Mouse (Mus musculus) heart, embryonic 12.5 days (tissue): ENCODE data around the gene Sphkap. TPM values are rescaled to one million over a fixed set of nuclear protein-coding genes. Genes with fewer than 3 reads are reported as not detected.

Experiments
- ATAC-seq: fragments of 200-750 bp; cut with Nextera tagmentation; 2 replicates; pipeline ENCODE4 v1.8.0; 2017; ENCODE audit warnings: moderate TSS enrichment, moderate library complexity; ENCODE audit not compliant: insufficient number of reproducible peaks, low FRiP score
- H3K27ac ChIP-seq: fragments of 300-500 bp; sonication (generic); 2 replicates; pipeline ENCODE4 v1.5.1; 2016; ENCODE audit warnings: mild to moderate bottlenecking, moderate library complexity; ENCODE audit not compliant: poor library complexity, severe bottlenecking
- H3K27me3 ChIP-seq: fragments of 300-500 bp; sonication (generic); replicated peaks from 2 replicates; pipeline ENCODE4 v1.6.1; 2016; ENCODE audit warnings: mild to moderate bottlenecking, moderate library complexity
- H3K36me3 ChIP-seq: fragments of 300-500 bp; sonication (generic); 2 replicates; pipeline ENCODE4 v1.6.1; 2016; ENCODE audit warnings: mild to moderate bottlenecking, moderate library complexity
- H3K4me1 ChIP-seq: fragments of 300-500 bp; sonication (generic); replicated peaks from 2 replicates; pipeline ENCODE4 v1.6.1; 2016; ENCODE audit warnings: mild to moderate bottlenecking
- H3K4me2 ChIP-seq: fragments of 300-500 bp; sonication (generic); 2 replicates; pipeline ENCODE4 v1.6.1; 2016; ENCODE audit warnings: mild to moderate bottlenecking, moderate library complexity
- H3K4me3 ChIP-seq: fragments of 300-500 bp; sonication (generic); 2 replicates; pipeline ENCODE4 v1.5.1; 2016; ENCODE audit warnings: mild to moderate bottlenecking
- H3K9ac ChIP-seq: fragments of 300-500 bp; sonication (generic); 2 replicates; pipeline ENCODE4 v1.6.1; 2016; ENCODE audit warnings: mild to moderate bottlenecking, moderate library complexity
- H3K9me3 ChIP-seq: fragments of 300-500 bp; sonication (generic); replicated peaks from 2 replicates; pipeline ENCODE4 v1.6.1; 2016; ENCODE audit warnings: mild to moderate bottlenecking, moderate library complexity
- WGBS: fragments of 180-500 bp; shearing (Covaris S2); methylation state at CpG from one replicate; pipeline ENCODE4 v1.1.7; 2016; 5-methylcytosine and 5-hydroxymethylcytosine counted together
- polyA plus RNA-seq: library from polyadenylated mRNA; unstranded; fragments of >200 nt; fragmentation: Nextera tagmentation; extraction: Ambion mirVana; gene quantifications from 2 replicates; pipeline ENCODE4 v1.2.1, GENCODE M21; 2016

Gene Sphkap
- polyA plus RNA-seq = 22.9 and 24.5 TPM in 2 replicates

GRCm38 (mm10) chr1:83408021-83408464, at the start of gene Sphkap:
Sphkap (minus strand) TSS chr1:83408200.
- ATAC-seq = peak; percentile 79
- peak within 1 kb of the TSS; percentile 78 for H3K9ac ChIP-seq
- peak within 1 kb of the TSS; percentile 74 for H3K27ac ChIP-seq
- H3K27me3 ChIP-seq = no peaks in the 10 kb centered on the region
- no peaks in the 10 kb centered on the region for H3K36me3 ChIP-seq
- 0% methylated on average over 16 of the region's 16 CpGs for WGBS
- H3K9me3 ChIP-seq = no peaks in the 10 kb centered on the region
- H3K4me1 ChIP-seq = 0 out of 2 replicates have a peak, but pooled peaks cover 3% of the 10 kb centered on the region
- peak within 1 kb of the TSS; percentile 70 for H3K4me3 ChIP-seq
- H3K4me2 ChIP-seq = peak within 1 kb of the TSS; percentile 87

GRCm38 (mm10) chr1:83451291-83451690, 43.3 kb upstream of the Sphkap start:
- no peaks in the 10 kb centered on the region for H3K36me3 ChIP-seq
- H3K9me3 ChIP-seq = no peaks in the 10 kb centered on the region
- 40% methylated on average over 5 of the region's 5 CpGs for WGBS
- H3K9ac ChIP-seq = no peak overlapping the region
- no peak overlapping the region for H3K4me3 ChIP-seq
- no peak overlapping the region for H3K27ac ChIP-seq
- no peak overlapping the region for H3K4me2 ChIP-seq
- no peak for ATAC-seq
- no peaks in the 10 kb centered on the region for H3K27me3 ChIP-seq
- no peaks in the 10 kb centered on the region for H3K4me1 ChIP-seq

- ATAC-seq = no peak
- WGBS = 62% methylated on average over 2 of the region's 2 CpGs
- Histone ChIP-seq H3K4me1 (peaks cover 8% of the 10 kb centered on the region), H3K9ac (no peak overlapping the region), H3K9me3 (no peaks in the 10 kb centered on the region), H3K4me3 (no peak overlapping the region), H3K27me3 (no peaks in the 10 kb centered on the region), H3K27ac (0 out of 2 replicates have a peak overlapping the region, but pooled peaks have one; percentile 38), H3K4me2 (no peak overlapping the region), H3K36me3 (no peaks in the 10 kb centered on the region)
Observed at GRCm38 (mm10) chr1:83440422-83440821, 32.4 kb upstream of the Sphkap start.

GRCm38 (mm10) chr1:83433932-83434331, 25.9 kb upstream of the Sphkap start:
- 92% methylated on average over 3 of the region's 3 CpGs for WGBS
- H3K4me1 ChIP-seq = no peaks in the 10 kb centered on the region
- no peak overlapping the region for H3K9ac ChIP-seq
- no peak overlapping the region for H3K4me3 ChIP-seq
- no peaks in the 10 kb centered on the region for H3K9me3 ChIP-seq
- no peaks in the 10 kb centered on the region for H3K36me3 ChIP-seq
- ATAC-seq = no peak
- no peak overlapping the region for H3K27ac ChIP-seq
- H3K4me2 ChIP-seq = no peak overlapping the region
- H3K27me3 ChIP-seq = no peaks in the 10 kb centered on the region

- ATAC-seq = no peak
- no peaks in the 10 kb centered on the region for H3K9me3 ChIP-seq
- H3K4me1 ChIP-seq = no peaks in the 10 kb centered on the region
- H3K27me3 ChIP-seq = no peaks in the 10 kb centered on the region
- H3K9ac ChIP-seq = no peak overlapping the region
- H3K4me2 ChIP-seq = no peak overlapping the region
- H3K27ac ChIP-seq = no peak overlapping the region
- H3K4me3 ChIP-seq = no peak overlapping the region
- no peaks in the 10 kb centered on the region for H3K36me3 ChIP-seq
Observed at GRCm38 (mm10) chr1:83429866-83430265, 21.9 kb upstream of the Sphkap start.

- Histone ChIP-seq H3K9ac (peak overlapping the region; percentile 78), H3K4me3 (peak overlapping the region; percentile 70), H3K4me2 (peak overlapping the region; percentile 87), H3K27ac (peak overlapping the region; percentile 74), H3K9me3 (no peaks in the 10 kb centered on the region), H3K27me3 (no peaks in the 10 kb centered on the region), H3K4me1 (0 out of 2 replicates have a peak, but pooled peaks cover 6% of the 10 kb centered on the region), H3K36me3 (no peaks in the 10 kb centered on the region)
- WGBS = 2% methylated on average over 11 of the region's 11 CpGs
- peak; percentile 19; the same call in 1 of the 2 replicates for ATAC-seq
Observed at GRCm38 (mm10) chr1:83407616-83408015, 384 bp downstream of the Sphkap start.

- no peaks in the 10 kb centered on the region for H3K36me3 ChIP-seq
- peak overlapping the region; percentile 74 for H3K27ac ChIP-seq
- 5% methylated on average over 8 of the region's 8 CpGs for WGBS
- 0 out of 2 replicates have a peak, but pooled peaks cover 6% of the 10 kb centered on the region for H3K4me1 ChIP-seq
- no peaks in the 10 kb centered on the region for H3K27me3 ChIP-seq
- ATAC-seq = 0 out of 2 replicates have a peak, but pooled peaks have one; percentile 2
- peak overlapping the region; percentile 87 for H3K4me2 ChIP-seq
- peak overlapping the region; percentile 70 for H3K4me3 ChIP-seq
- H3K9ac ChIP-seq = peak overlapping the region; percentile 78
- H3K9me3 ChIP-seq = no peaks in the 10 kb centered on the region
Observed at GRCm38 (mm10) chr1:83406882-83407549, 984 bp downstream of the Sphkap start.

- WGBS = 82% methylated on average over 1 of the region's 1 CpGs
- Histone ChIP-seq H3K4me2 (no peak overlapping the region), H3K4me3 (no peak overlapping the region), H3K9me3 (no peaks in the 10 kb centered on the region), H3K36me3 (no peaks in the 10 kb centered on the region), H3K27ac (no peak overlapping the region), H3K27me3 (no peaks in the 10 kb centered on the region), H3K4me1 (0 out of 2 replicates have a peak, but pooled peaks cover 6% of the 10 kb centered on the region), H3K9ac (no peak overlapping the region)
- ATAC-seq = no peak
Observed at GRCm38 (mm10) chr1:83401079-83401478, 6.9 kb downstream of the Sphkap start.

- WGBS = 90% methylated on average over 2 of the region's 2 CpGs
- H3K4me3 ChIP-seq = no peak overlapping the region
- 0 out of 2 replicates have a peak, but pooled peaks cover 6% of the 10 kb centered on the region for H3K4me1 ChIP-seq
Observed at GRCm38 (mm10) chr1:83396284-83396683, 11.7 kb downstream of the Sphkap start.

GRCm38 (mm10) chr1:83395559-83395958, 12.4 kb downstream of the Sphkap start:
- WGBS = 50% methylated on average over 5 of the region's 5 CpGs
- H3K9me3 ChIP-seq = no peaks in the 10 kb centered on the region
- H3K36me3 ChIP-seq = no peaks in the 10 kb centered on the region
- 0 out of 2 replicates have a peak, but pooled peaks cover 6% of the 10 kb centered on the region for H3K4me1 ChIP-seq
- H3K4me2 ChIP-seq = no peak overlapping the region
- H3K9ac ChIP-seq = no peak overlapping the region
- no peaks in the 10 kb centered on the region for H3K27me3 ChIP-seq
- no peak for ATAC-seq
- H3K27ac ChIP-seq = no peak overlapping the region
- H3K4me3 ChIP-seq = no peak overlapping the region

More at GRCm38 (mm10) chr1:83396284-83396683, 11.7 kb downstream of the Sphkap start:
- no peaks in the 10 kb centered on the region for H3K27me3 ChIP-seq
- H3K9me3 ChIP-seq = no peaks in the 10 kb centered on the region
- H3K36me3 ChIP-seq = no peaks in the 10 kb centered on the region
- ATAC-seq = no peak
- no peak overlapping the region for H3K9ac ChIP-seq
- H3K27ac ChIP-seq = no peak overlapping the region
- H3K4me2 ChIP-seq = no peak overlapping the region

GRCm38 (mm10) chr1:83389419-83389818, 18.6 kb downstream of the Sphkap start:
- no peaks in the 10 kb centered on the region for H3K27me3 ChIP-seq
- peaks cover 3% of the 10 kb centered on the region; the same call in 1 of the 2 replicates for H3K36me3 ChIP-seq
- WGBS = 80% methylated on average over 4 of the region's 4 CpGs
- ATAC-seq = no peak
- H3K27ac ChIP-seq = no peak overlapping the region
- no peak overlapping the region for H3K4me3 ChIP-seq
- no peak overlapping the region for H3K9ac ChIP-seq
- H3K4me1 ChIP-seq = 0 out of 2 replicates have a peak, but pooled peaks cover 11% of the 10 kb centered on the region
- no peak overlapping the region for H3K4me2 ChIP-seq
- H3K9me3 ChIP-seq = no peaks in the 10 kb centered on the region
